Mouse (Mus musculus): Measurements from ENCODE around the gene 1810010D01Rik.

Gene 1810010D01Rik

GRCm38 (mm10) chr7:145208006-145208405, at the start of gene 1810010D01Rik:
Gene 1810010D01Rik, minus strand, starts transcription at chr7:145208119.
- DNase-seq (ENCODE audit: low spot score in 2 of 2): no peak

- no peak for DNase-seq (ENCODE audit: low spot score in 2 of 2)
Observed at GRCm38 (mm10) chr7:145256092-145256491, 48.2 kb upstream of the 1810010D01Rik start.

DNA sequence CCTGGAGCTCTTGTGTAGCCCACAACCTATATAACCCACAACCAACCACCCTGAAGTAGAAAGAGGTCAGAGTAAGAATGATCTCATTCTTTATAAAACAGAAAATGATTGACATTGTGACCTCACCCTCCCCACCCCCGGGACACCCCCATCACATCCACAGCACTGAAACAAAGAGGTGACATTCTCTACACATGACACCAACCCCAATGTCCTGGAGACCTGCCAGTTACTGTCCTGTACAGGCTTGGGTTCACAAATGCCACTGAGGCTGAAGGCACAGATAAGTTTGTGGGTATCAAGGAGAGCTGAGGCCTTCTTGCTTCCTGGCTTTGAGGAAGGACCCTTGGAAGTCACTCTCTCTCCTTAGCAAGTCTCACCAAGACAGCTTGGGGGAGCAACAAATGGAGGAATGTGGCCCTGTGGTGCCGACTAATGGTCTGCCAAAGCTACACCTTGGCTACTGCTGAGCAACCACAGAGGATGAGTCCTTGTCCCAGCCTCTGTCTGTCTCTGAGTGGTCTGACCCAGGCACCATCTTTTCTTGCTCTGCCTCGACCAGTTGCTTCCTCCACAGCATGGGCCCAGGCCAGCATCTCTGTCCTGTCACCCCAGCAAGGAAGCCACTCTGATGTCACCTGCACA, 46.2 kb upstream of the 1810010D01Rik start:
- no peak for DNase-seq (ENCODE audit: low spot score in 2 of 2)

DNA sequence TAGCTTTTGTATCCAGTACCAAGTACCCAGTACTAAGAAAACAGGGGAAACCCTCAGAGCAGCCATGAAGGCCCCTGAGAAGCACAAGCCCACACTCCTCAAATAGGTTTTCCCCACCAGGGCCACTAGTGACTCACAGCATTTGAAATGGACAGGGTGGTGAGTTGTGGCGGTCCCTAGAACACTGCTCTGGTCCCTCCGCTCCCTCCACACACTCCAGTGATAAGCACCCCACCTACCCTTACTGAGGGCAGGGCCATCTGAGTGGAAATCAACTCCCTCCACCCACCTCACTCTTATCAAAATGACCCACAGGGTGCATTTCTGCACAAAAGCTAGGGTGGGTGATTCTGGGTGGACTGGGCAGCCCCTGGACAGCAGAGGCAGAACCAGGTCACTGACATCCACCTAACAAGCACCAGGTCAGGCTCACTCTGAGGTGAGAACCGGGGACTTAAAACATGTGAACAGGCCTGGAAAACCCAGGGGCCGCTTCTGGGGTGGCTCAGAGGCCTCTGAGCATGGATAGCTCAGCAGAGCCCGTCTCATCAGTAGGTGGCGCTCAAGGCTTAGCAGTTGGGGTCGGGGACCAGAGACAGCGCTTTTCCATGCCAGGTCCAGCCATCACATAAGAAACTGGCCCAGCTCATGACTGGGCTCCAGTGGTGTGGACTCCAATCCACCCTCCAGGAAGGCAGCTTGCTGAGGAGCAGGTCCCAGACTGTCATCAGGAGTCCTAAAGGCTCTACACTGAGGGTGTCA, 45.0 kb upstream of the 1810010D01Rik start:
- DNase-seq (ENCODE audit: low spot score in 2 of 2): peak; percentile 84 to 89

DNA sequence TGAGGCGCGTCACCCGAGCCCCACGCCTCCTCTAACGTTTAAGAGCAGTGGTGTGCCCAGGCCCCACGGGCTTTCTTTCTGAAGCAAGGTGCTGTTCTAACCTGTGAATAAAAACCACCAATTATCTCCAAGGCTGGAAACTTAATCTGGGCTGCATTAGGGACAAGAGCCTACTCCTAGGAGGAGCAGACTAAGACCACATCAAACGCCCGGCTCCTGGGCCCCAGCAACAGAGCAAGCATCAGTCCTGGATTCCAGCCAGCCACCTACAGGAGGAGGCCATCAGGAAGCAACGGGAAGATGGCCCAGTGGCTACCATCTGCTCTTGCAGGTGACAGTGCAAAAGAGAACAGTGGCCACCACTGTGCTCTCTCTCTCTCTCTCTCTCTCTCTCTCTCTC, 42.3 kb upstream of the 1810010D01Rik start:
- DNase-seq (ENCODE audit: low spot score in 2 of 2): peak in 1 of 2 experiments; percentile 24

DNA sequence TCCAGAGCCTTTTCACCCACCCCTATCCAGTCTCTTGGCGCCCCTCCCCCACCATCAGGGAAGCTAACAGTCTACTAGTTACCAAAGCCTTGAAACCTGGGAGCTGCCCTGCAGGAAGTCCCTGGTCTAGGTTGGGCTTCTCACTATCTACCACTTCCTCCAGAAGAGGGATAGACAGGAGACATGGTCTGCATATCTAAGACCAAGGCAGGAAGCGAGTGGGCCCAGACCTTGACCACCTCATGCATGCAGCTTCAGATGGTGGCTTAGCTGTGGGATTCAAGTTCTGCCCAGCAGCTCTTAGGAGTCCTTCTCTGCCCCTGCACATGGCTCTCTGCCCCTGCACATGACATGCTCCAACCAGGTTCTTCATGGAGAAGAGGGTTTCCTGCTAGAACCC, 41.0 kb upstream of the 1810010D01Rik start:
- DNase-seq (ENCODE audit: low spot score in 2 of 2): no peak

GRCm38 (mm10) chr7:145242851-145243712, 35.2 kb upstream of the 1810010D01Rik start:
- peak; percentile 79 to 91 for DNase-seq (ENCODE audit: low spot score in 2 of 2)

DNA sequence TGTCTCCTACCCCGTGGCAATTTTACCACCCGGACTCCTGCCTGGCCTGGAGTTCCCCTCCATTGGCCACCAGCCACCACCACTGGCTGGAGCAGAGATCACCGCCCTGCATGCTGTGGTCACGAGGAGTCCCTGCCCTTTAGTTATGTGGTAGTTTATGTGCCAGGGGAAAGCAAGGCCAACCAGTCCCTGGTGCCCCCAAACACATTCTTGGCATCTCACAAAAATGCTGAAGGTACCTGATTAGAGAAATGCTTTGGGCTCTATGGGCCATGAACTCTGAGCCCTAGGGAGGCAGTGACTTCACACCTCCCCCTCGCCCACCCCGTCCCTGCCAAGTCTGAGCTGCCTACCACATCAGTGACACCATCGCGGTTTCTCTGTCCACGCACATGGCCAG, 34.1 kb upstream of the 1810010D01Rik start:
- no peak for DNase-seq (ENCODE audit: low spot score in 2 of 2)

- DNase-seq (ENCODE audit: low spot score in 2 of 2): no peak
Observed at GRCm38 (mm10) chr7:145240929-145241328, 33.0 kb upstream of the 1810010D01Rik start.

DNA sequence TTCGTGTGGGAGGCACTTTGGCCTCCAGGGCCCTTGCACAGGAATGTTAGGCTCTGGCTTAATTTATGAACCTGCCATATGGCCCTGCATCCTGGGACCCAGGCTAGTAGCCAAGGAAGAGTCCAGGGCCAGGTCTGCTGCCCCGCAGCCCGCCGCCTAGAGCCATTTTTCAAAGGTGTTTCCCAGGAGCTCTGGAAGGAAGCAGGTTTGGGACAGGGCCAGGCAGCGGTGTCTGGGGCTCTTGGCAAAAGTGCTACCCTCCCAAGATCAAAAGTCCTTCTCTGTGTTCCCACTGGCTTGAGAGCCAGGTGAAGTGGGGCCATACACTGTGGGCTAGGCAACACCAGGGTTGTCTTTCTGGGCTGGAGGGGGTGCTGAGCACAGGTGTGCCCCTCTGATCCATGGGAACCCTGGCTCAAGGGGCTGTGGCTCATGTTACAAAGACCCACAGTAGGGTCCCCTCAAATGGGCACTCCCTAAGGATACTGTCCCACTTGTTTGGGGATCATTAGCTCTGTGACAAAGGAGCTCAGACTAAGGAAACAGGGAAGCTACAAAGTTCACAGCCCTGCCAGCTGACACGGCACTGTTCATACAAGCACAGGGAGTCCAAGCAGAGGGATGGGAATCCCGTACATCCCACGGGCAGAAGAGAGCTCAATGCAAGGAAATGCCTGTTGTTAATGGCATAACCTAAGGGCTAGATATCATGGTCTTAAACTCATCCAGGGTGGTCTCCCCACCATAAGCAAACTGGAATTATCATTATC, 32.0 kb upstream of the 1810010D01Rik start:
- DNase-seq (ENCODE audit: low spot score in 2 of 2): peak in 1 of 2 experiments; percentile 27

- DNase-seq (ENCODE audit: low spot score in 2 of 2): no peak
Observed at GRCm38 (mm10) chr7:145239145-145239544, 31.2 kb upstream of the 1810010D01Rik start.

GRCm38 (mm10) chr7:145234841-145235790, 27.2 kb upstream of the 1810010D01Rik start:
- no peak for DNase-seq (ENCODE audit: low spot score in 2 of 2)

- DNase-seq (ENCODE audit: low spot score in 2 of 2): no peak
Observed at GRCm38 (mm10) chr7:145231659-145232058, 23.7 kb upstream of the 1810010D01Rik start.

- no peak for DNase-seq (ENCODE audit: low spot score in 2 of 2)
Observed at GRCm38 (mm10) chr7:145226641-145227040, 18.7 kb upstream of the 1810010D01Rik start.

GRCm38 (mm10) chr7:145225626-145226025, 17.7 kb upstream of the 1810010D01Rik start:
- DNase-seq (ENCODE audit: low spot score in 2 of 2): no peak

DNA sequence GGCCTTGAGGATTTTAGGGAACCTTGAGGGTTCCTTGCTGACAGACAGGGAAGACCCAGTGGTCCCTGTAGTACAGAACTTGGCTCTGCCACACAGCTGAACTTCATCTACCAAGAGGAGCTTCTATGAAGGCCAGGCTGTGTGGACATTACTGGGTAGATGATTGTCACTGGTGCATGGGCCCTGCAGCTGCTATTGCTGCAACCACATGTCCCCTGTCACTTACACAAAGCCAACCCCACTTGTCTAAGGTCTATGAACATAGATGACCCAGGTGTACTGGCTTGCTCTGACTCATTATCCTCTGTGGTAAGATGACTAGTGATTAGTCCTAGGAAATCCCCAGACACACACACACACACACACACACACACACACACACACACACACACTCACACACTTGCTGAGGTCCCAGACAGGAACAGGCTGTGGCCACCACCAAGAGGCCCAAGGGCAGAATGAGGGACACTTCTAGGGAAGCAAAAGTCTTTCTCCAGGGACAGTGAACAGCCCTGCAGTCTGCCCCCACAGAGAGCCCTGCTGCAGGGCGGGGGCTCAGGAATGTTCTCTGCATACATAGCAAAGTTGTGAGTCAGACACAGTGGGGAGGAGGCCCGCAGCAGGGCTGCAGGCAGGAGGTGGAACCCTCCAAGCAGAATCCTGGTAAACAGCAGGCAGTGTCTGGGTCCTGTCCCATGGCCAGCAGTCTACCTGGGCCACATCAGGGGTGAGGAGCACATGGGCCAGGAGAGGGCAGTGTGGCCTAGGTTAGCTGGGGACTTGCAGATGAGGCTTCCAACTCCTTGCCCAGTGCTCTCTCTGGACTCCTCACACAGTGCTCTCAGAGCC, 14.1 kb upstream of the 1810010D01Rik start:
- no peak for DNase-seq (ENCODE audit: low spot score in 2 of 2)

DNA sequence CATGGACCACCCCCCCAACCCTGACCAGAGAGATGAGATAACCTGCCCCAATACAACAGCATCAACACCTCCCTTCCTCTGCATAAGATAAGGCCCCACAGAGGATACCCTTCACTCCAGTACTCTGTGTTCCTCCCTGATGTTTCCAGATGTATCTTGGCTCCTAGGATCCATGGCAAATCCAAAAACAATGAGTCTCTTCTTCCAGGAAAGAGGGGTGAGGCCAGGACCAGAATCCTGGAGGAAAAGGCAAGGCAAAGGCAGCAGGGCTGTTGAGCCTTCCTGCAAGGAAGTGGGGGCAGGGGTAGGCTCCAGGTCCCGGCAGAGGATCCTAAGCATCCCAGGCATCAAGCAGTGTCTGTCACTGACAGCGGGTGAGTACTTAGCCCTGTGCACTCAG, 13.4 kb upstream of the 1810010D01Rik start:
- DNase-seq (ENCODE audit: low spot score in 2 of 2): no peak

DNA sequence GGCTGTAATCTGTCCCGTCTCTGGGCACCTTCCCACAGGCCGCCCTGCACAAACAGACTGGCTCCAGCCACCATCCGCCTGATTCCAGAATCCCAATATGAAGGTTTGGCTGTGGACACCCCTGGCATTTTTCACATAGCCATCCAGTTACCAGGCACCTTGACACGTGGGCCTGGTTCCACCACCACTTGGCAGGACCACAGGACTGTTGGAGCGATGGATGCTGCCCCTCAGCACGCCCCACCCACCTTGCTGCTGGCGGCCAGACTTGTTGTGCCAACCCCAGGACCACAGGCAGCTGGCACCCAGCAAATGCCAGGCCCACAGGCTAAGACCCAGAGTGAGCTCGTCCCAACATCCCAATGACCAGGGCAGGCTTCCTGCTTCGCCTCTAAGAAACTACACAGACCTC, 11.5 kb upstream of the 1810010D01Rik start:
- peak in 1 of 2 experiments; percentile 60 for DNase-seq (ENCODE audit: low spot score in 2 of 2)

DNA sequence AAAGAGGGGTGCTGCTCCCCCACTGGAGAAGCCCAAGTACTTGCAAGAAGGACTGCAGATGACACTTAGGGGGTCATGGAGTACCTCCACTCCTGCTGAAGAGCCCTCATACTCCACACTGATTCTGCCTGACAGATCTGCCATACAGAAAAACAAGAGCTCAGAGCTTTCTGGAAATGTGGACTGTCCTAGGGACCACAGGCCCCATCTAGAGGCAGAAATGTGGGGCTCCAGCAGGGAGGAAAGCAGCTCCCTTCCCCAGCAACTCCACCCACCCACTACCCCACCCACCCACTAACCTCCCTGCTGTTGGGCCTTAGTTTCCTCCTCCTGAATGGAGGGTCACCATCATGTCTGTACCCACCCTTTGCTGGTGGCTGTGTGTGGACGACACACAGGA, 8.7 kb upstream of the 1810010D01Rik start:
- no peak for DNase-seq (ENCODE audit: low spot score in 2 of 2)

Measured in cerebellum, postnatal 4 days (tissue).